31 mouse cellular contexts compared by ENCODE assay signal in the genomic region with DNA sequence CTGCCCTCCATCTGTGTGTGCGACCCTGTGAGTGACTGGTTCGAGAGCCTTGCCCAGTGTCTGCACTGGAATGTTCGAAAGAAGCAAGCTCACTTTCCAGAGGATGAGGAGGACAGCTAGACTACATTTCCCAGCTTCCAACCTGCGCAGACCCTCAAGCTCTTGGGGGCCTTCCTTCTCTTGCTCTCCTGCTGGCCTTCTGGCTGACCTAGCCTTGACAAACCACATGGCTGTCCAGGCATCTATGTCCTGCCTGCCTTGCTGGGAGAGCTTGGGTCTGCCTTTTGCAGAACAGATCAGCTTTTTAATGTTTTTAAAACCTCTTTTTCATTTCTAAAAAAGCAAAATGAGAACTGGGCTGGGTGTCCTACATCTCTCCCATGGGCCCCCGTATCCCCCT. TPM values are rescaled to one million over a fixed set of nuclear protein-coding genes. Genes with fewer than 3 reads are reported as not detected.
"Had no signal": no experiment of that assay in that cellular context is flagged by ENCODE, and none has a peak within 500 bp of the region (broad histone marks: within the 10 kb centered on the region; RNA-seq: fewer than 3 reads in every experiment).

No protein-coding gene starts in this region.

- H3K27ac ChIP-seq: embryonic facial prominence, embryonic 10.5 days; embryonic facial prominence, embryonic 12.5 days; embryonic facial prominence, embryonic 13.5 days; embryonic facial prominence, embryonic 15.5 days; forebrain, embryonic 10.5 days; forebrain, embryonic 12.5 days; forebrain, embryonic 13.5 days; forebrain, embryonic 15.5 days; heart, adult 2 months; heart, embryonic 10.5 days had no signal

- DNase-seq: cerebellum, adult 2 months; cerebellum, adult 8-10 months; cerebellum, adult 9-10 months; cerebellum, adult 9-11 months; cerebellum, postnatal 10 days; cerebellum, postnatal 14 days; cerebellum, postnatal 25 days; cerebellum, postnatal 36 days; embryo, embryonic 11 days; forebrain, postnatal 0 days; gastrocnemius, postnatal 10 days; gastrocnemius, postnatal 14 days; gastrocnemius, postnatal 25 days; heart, adult 18-20 months; heart, adult 2 months had no signal

- H3K4me3 ChIP-seq: embryonic facial prominence, embryonic 10.5 days; embryonic facial prominence, embryonic 12.5 days; embryonic facial prominence, embryonic 13.5 days; embryonic facial prominence, embryonic 15.5 days; erythroblast, embryonic 14.5 days; forebrain, embryonic 10.5 days; forebrain, embryonic 12.5 days; forebrain, embryonic 13.5 days; forebrain, embryonic 15.5 days; heart, adult 2 months; heart, embryonic 10.5 days had no signal

RNA-seq across cellular contexts. Expression of gene Gm10563, which starts 55.9 kb away (rescaled TPM):
- total RNA-seq: common myeloid progenitor, adult 5-6 weeks; forebrain, postnatal 0 days; gastrocnemius, adult 18-20 months; gastrocnemius, adult 8-10 months; gastrocnemius, postnatal 10 days; gastrocnemius, postnatal 14 days; gastrocnemius, postnatal 25 days; gastrocnemius, postnatal 4 days; granulocyte monocyte progenitor cell, adult 5-6 weeks; heart, adult 18-20 months; heart, adult 2 months; heart, adult 8-10 months had no signal
